Mouse (Mus musculus) A20 (cell line): ENCODE measurements around the gene Reps2.

ENCODE experiments used
- DNase-seq: peaks from one replicate; pipeline ENCODE4 v3.0.0-alpha.2; 2011; ENCODE audit warnings: low read depth, low spot score

Gene Reps2

GRCm38 (mm10) chrX:162589173-162589805 lies 54.2 kb downstream of the Reps2 start:
- no peak for DNase-seq

GRCm38 (mm10) chrX:162584349-162584748 lies 59.1 kb downstream of the Reps2 start:
- DNase-seq: no peak

- no peak for DNase-seq
These were observed 62.9 kb downstream of the Reps2 start for GRCm38 (mm10) chrX:162580521-162580920.

GRCm38 (mm10) chrX:162568439-162568838 lies 75.0 kb downstream of the Reps2 start:
- no peak for DNase-seq

- DNase-seq: no peak
These were observed 77.9 kb downstream of the Reps2 start for GRCm38 (mm10) chrX:162565501-162565900.

- DNase-seq: no peak
These were observed 87.0 kb downstream of the Reps2 start for GRCm38 (mm10) chrX:162556459-162556841.

- no peak for DNase-seq
These were observed 87.6 kb downstream of the Reps2 start for GRCm38 (mm10) chrX:162555729-162556458.

- no peak for DNase-seq
These were observed 88.9 kb downstream of the Reps2 start for GRCm38 (mm10) chrX:162554513-162554912.

GRCm38 (mm10) chrX:162552383-162552782 lies 91.1 kb downstream of the Reps2 start:
- DNase-seq: no peak

GRCm38 (mm10) chrX:162545037-162545436 lies 98.4 kb downstream of the Reps2 start:
- DNase-seq: no peak

- DNase-seq: no peak
These were observed 100.7 kb downstream of the Reps2 start for GRCm38 (mm10) chrX:162542576-162543227.

- peak; percentile 2 for DNase-seq
These were observed 101.5 kb downstream of the Reps2 start for GRCm38 (mm10) chrX:162541961-162542360.

GRCm38 (mm10) chrX:162531016-162531415 lies 112.4 kb downstream of the Reps2 start:
- DNase-seq: peak; percentile 6

GRCm38 (mm10) chrX:162527240-162527639 lies 116.2 kb downstream of the Reps2 start:
- DNase-seq: peak; percentile 27

- no peak for DNase-seq
These were observed 121.5 kb downstream of the Reps2 start for GRCm38 (mm10) chrX:162521831-162522514.

- no peak for DNase-seq
These were observed 122.3 kb downstream of the Reps2 start for GRCm38 (mm10) chrX:162521197-162521596.

- DNase-seq: no peak
These were observed 123.1 kb downstream of the Reps2 start for GRCm38 (mm10) chrX:162520374-162520773.

GRCm38 (mm10) chrX:162510426-162510980 lies 132.9 kb downstream of the Reps2 start:
- peak; percentile 9 for DNase-seq

- DNase-seq: no peak
These were observed 138.3 kb downstream of the Reps2 start for GRCm38 (mm10) chrX:162505186-162505585.

GRCm38 (mm10) chrX:162503436-162503835 lies 140.0 kb downstream of the Reps2 start:
- DNase-seq: no peak

GRCm38 (mm10) chrX:162500962-162501361 lies 142.5 kb downstream of the Reps2 start:
- no peak for DNase-seq

- DNase-seq: no peak
These were observed 147.0 kb downstream of the Reps2 start for GRCm38 (mm10) chrX:162496485-162496884.
